20 mouse cellular contexts compared by ENCODE assay signal in the genomic region with DNA sequence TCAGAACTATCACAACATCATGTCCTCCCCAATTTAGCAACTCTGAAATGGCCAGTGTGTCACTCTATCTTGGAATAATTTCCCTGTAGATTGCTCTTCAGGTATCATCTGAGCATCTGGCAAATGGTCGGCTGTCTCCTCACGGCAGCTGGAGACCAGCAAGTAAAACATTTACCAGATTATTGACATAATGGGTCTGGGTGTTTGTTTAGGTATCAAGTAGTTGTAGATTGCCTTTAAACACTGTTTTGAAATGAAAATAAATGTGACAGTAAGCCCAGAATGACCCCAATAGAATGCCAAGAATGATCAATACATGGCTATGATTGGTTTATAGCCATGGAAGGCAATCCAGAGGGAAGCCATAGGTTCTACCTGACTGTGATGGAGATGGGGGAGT.
"Had no signal": no experiment of that assay in that cellular context is flagged by ENCODE, and none has a peak within 500 bp of the region (broad histone marks: within the 10 kb centered on the region; RNA-seq: fewer than 3 reads in every experiment).

No protein-coding gene starts in this region.

- ATAC-seq: midbrain, embryonic 16.5 days had no signal

- H3K9ac ChIP-seq: liver, embryonic 15.5 days; lung, embryonic 14.5 days; midbrain, embryonic 12.5 days; neural tube, embryonic 13.5 days; neural tube, embryonic 15.5 days had no signal

- DNase-seq: lung, adult 18-20 months; lung, embryonic 14.5 days; lung, postnatal 10 days; midbrain, embryonic 14.5 days; retina, postnatal 1 day; right cerebral cortex, adult 18-20 months; right cerebral cortex, postnatal 25 days; right cerebral cortex, postnatal 4 days; spleen, adult 18-20 months; thymus, adult 18-20 months; thymus, postnatal 14 days; thymus, postnatal 36 days had no signal

- H3K4me1 ChIP-seq: liver, embryonic 15.5 days; megakaryocyte, embryonic 14.5 days; neural tube, embryonic 13.5 days; neural tube, embryonic 15.5 days had no signal

- H3K27me3 ChIP-seq: megakaryocyte, embryonic 14.5 days; midbrain, embryonic 12.5 days; neural tube, embryonic 13.5 days; neural tube, embryonic 15.5 days had no signal

- H3K9me3 ChIP-seq: liver, embryonic 15.5 days; midbrain, embryonic 12.5 days; neural tube, embryonic 13.5 days; neural tube, embryonic 15.5 days had no signal

- H3K36me3 ChIP-seq: liver, embryonic 15.5 days; midbrain, embryonic 12.5 days; neural tube, embryonic 13.5 days; neural tube, embryonic 15.5 days had no signal

- H3K4me2 ChIP-seq: liver, embryonic 15.5 days; lung, embryonic 14.5 days; midbrain, embryonic 12.5 days; neural tube, embryonic 13.5 days; neural tube, embryonic 15.5 days had no signal

- H3K27ac ChIP-seq: liver, embryonic 15.5 days; macrophage; midbrain, embryonic 12.5 days; neural tube, embryonic 13.5 days; neural tube, embryonic 15.5 days had no signal

- H3K4me3 ChIP-seq: liver, embryonic 15.5 days; megakaryocyte, embryonic 14.5 days; midbrain, embryonic 12.5 days; myocyte; neural tube, embryonic 13.5 days; neural tube, embryonic 15.5 days had no signal
